Mouse (Mus musculus) cerebellum, postnatal 14 days (tissue): ENCODE measurements around the gene Syce1l.

Experiments
- DNase-seq, 2 experiments: peaks; one replicate each; pipeline ENCODE4 v3.0.0; 2021; ENCODE audit warnings: mixed read lengths in 2 of 2

Syce1l gene

DNA sequence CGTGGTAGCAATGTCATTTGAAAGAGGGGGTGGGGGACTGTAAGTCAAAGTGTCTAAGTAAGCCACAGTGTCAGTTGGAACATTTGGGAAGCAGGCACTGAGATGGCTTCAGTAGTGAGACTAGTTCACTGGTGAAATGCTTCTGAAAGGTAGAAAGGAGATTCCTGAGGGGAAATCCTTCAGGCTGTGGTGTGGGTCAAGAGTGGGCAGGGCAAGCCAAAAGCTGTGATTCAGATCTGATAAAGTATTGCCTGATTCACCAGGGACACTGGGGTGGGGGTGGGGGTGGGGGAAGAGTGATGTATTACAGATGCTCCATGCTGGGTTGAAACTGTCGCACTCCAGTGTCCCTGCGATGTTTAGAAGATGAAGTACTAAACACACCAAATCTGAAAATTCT lies 31.6 kb downstream of the Syce1l start:
- DNase-seq = no peak

DNA sequence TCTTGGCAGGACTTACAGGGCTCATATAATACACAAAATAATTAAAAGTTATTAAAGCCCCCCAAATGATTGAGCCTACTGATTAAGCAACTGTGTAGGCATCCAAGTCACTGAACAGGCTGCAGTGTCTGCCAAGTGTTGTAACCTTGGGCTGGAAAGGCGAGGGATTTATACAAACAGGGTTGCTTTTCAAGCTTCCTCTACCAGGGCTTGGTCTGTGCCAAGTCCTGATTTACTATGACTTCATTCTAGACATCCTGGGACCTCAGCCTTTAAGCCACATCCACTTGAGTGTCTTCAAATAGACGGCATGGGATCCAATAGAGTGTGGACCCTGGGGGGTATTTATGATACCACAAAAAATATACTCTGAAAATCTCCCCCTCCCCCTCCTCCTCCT lies 32.3 kb downstream of the Syce1l start:
- DNase-seq = no peak

DNA sequence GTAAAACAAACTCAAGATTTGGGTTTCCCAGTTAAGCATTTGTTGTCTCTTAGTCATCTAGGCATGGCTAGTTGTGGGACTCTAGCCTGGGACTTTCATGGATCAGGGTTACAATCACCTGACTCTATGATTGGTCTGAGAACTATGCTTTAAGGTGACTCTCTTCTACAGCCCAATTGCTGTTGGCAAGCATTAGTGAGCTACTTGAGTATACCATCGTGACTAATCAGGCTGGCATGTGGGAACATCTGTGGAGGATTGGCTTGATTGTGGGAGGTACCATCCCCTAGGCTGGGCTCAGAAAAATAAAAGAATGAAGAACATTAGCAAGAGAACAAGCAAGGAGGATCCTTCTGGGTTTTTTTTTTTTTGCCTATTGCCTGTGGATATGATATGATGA lies 33.8 kb downstream of the Syce1l start:
- DNase-seq = no peak

DNA sequence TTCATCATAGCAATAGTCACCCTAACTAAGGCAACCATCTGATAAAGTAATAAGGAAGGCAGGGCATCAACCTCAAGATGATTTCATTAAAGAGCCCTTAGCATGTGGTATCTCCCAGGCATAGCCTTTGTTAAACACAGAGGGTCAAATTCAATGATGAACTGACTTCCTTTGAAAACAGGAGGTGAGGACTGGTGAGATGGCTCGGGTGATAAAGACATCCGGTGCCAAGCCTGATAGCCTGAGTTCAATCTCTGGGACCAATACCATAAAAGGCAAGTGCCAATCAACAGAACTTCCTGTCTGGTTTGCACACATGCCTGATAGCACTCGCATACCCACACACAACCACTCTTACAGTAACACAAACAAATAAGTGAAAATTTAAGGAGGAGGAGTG lies 36.3 kb downstream of the Syce1l start:
- DNase-seq = no peak

DNA sequence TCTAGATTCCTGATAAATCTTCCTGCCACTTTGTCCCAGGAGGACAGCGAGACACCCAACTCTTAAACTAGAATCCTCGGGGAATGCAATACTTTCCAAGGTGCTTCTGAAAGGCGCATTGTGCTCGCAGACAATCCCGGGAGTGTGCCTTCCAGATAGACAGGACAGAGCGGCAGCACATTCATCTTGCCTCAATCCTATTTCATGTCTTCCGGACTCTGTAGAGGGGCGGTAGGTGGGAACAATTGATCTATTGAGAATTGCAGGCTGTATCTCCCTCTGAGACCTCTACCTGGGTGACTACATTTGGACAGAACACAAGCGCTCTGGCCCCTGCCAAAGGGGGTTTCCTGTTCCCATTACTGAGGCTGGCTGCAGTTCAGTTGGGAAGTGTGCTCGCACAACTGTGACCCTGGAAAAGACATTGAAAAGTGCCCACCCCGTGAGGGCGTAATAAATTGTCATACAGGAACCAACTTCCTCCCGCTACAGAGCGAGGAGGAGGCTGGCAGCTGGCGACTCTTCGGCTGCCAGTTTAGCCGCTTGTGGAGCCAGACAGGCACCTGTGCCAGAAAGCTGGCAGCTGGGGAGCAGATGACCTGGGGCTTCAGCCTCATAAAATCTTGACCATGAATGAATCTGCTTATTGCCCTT lies 45.0 kb downstream of the Syce1l start:
- DNase-seq = peak; percentile 75 to 78

DNA sequence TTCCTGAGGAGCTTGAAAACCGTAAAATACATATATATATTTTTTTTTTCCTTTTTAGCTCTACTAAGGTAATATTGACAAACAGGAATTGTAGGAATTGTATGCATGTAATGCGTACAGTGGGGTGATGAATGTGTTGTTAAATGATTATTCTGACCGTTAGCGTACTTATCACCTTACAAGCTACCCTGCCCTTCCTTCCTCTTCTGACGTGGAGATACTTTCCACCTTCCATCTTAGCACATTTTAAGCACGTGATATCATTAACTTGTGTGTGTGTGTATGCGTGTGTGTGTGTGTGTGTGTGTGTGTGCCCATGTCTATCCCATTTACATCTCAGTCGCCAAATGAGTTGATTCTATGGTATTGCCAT lies 45.5 kb downstream of the Syce1l start:
- DNase-seq = no peak

DNA sequence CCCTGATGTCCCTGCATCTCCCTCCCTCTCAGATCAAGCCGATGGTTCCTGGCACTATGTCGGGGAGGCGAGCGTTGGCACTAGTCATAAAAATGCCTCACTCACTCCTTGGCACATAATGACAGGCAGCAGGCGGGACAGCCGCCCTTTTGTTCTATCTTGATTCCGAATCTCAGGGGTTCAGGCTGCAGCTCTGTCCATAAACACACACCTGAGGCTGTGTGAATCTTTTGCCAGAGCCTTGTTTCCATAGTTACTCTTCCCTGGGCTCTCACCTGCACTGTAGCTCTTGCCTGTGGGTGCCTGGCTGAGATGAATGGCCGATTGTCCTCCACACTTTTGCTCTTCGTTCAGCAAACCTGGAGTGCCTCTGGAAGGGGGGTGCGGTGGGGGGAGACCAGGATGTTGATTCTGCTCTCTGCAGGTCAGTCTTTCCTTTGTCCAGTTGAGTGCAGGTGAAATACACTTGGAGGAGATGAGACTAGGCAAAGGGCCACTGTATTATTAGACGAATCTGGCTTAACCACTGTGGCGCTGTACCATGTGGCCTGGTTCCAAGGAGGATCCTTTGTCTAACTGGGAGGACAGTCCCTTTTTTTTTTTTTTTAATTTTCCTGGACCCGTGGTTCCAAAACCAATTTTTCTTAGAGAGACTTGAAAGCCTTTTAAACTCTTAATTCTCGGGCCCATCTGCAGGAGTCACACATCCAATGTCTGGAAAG lies 48.8 kb downstream of the Syce1l start:
- peak; percentile 73 to 79 for DNase-seq

DNA sequence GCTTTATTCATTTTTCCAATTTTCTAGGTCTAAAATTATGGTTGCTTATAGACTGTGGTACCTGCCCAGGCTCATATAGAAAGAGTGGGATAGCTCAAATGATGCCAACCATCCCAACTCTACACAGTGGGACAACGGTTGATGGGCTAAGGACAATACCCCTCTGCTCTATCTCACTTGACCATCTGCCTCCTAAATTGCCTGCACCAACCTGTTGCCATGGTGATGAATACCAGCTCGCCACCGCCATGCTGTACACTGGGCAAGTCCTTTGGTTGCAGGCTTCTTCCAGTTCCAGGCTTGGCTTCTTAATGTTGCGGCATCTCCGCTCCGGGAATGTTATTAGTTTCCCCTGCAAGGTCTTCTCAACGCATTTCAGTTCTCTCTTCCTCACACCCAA lies 62.0 kb downstream of the Syce1l start:
- no peak for DNase-seq
